14 mouse cellular contexts compared by ENCODE assay signal in the genomic region with DNA sequence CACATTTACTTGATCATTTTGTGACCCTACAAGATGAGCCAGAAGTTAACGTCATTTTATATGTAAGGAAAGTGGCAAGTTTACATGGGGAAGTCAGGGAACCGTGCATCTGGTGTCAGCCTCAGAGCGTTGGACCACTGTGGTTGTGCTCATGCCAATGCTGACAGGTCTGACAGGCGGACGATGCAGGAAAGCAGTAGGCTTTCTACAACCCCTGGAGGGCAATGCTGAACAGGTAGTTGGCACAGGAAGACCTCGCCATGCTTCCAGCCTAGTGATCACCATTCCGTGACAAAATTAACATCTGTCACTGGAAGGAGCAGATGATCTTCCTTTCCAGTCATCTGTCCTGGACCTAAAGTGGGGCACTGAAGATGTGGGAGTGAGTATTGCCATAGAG.
DNase-seq lines count a peak whose midpoint lies in the region; ATAC-seq lines count a peak whose summit lies in the region.
"Had no signal": no experiment of that assay in that cellular context is flagged by ENCODE, and none has a peak within 500 bp of the region (broad histone marks: within the 10 kb centered on the region; RNA-seq: fewer than 3 reads in every experiment).

No protein-coding gene starts in this region.

- peak; percentile 40 to 55 for DNase-seq in cerebellum, postnatal 14 days
- peak; percentile 42 for DNase-seq in left cerebral cortex, postnatal 4 days
- no peak for DNase-seq in left cerebral cortex, adult 11 months (ENCODE audit: low spot score)
- DNase-seq: adrenal gland, adult 2 months; adrenal gland, postnatal 10 days; adrenal gland, postnatal 25 days; cerebellum, adult 11-12 months; cerebellum, adult 2 months; cerebellum, adult 9-10 months; cerebellum, postnatal 36 days; embryo, embryonic 11 days had no signal

- intact Hi-C loops in left cerebral cortex, postnatal 4 days (cut with DNase I): no loop called here

- ATAC-seq in cerebellum, adult (ENCODE audit: insufficient number of reproducible peaks, low FRiP score, low TSS enrichment): no peak
- ATAC-seq: forebrain, embryonic 14.5 days; forebrain, embryonic 16.5 days had no signal
